Mouse (Mus musculus): Measurements from ENCODE around the gene Tmem88b. TPM values are rescaled to one million over a fixed set of nuclear protein-coding genes. Genes with fewer than 3 reads are reported as not detected.

Gene Tmem88b
- polyA plus RNA-seq, 1 experiment from 2014 or later = 0.47 TPM

GRCm38 (mm10) chr4:155734951-155735702, 50.5 kb downstream of the Tmem88b start:
- Histone ChIP-seq H3K9ac (peak overlapping the region; percentile 89), H3K4me2 (peak overlapping the region; percentile 96), H3K9me3 (replicated peaks) (no peaks in the 10 kb centered on the region), H3K4me1 (peaks cover 31% of the 10 kb centered on the region), H3K36me3 (peaks cover 51% of the 10 kb centered on the region), H3K4me3 (replicated peaks) (peak overlapping the region; percentile 88), H3K27ac (peak overlapping the region; percentile 93), H3K27me3 (no peaks in the 10 kb centered on the region)
- 1% methylated on average over 37 of the region's 79 CpGs for WGBS
- ATAC-seq (replicated peaks; ENCODE audit: low FRiP score) = peak; percentile 82

GRCm38 (mm10) chr4:155734350-155734941, 51.2 kb downstream of the Tmem88b start, which contains the start of gene Tmem240:
Gene Tmem240 (plus strand): TSS chr4:155734800.
- peak within 1 kb of the TSS; percentile 96 for H3K4me2 ChIP-seq
- no peaks in the 10 kb centered on the region for H3K27me3 ChIP-seq
- no peaks in the 10 kb centered on the region for H3K9me3 ChIP-seq (replicated peaks)
- H3K4me1 ChIP-seq = peaks cover 31% of the 10 kb centered on the region
- peaks cover 44% of the 10 kb centered on the region for H3K36me3 ChIP-seq
- H3K9ac ChIP-seq = peak within 1 kb of the TSS; percentile 89
- H3K27ac ChIP-seq = peak within 1 kb of the TSS; percentile 93
- peak within 1 kb of the TSS; percentile 88 for H3K4me3 ChIP-seq (replicated peaks)
- WGBS = under 1% methylated on average over 29 of the region's 35 CpGs
- ATAC-seq (replicated peaks; ENCODE audit: low FRiP score) = peak; percentile 91

GRCm38 (mm10) chr4:155733267-155733666, 52.4 kb downstream of the Tmem88b start:
- 88% methylated on average over 10 of the region's 10 CpGs for WGBS
- no peak overlapping the region for H3K4me3 ChIP-seq (replicated peaks)
- no peak overlapping the region for H3K27ac ChIP-seq
- no peaks in the 10 kb centered on the region for H3K9me3 ChIP-seq (replicated peaks)
- peaks cover 31% of the 10 kb centered on the region for H3K4me1 ChIP-seq
- no peak overlapping the region; the same call in 1 of the 2 replicates for H3K4me2 ChIP-seq
- peak overlapping the region; percentile 89; the same call in 1 of the 2 replicates for H3K9ac ChIP-seq
- H3K36me3 ChIP-seq = peaks cover 46% of the 10 kb centered on the region
- H3K27me3 ChIP-seq = no peaks in the 10 kb centered on the region
- ATAC-seq (replicated peaks; ENCODE audit: low FRiP score) = no peak

Small RNAs within 50 kb of the gene (microRNA-seq; reads per million reads assigned to microRNA genes)
- gene Gm27743 = not detected

Other genes starting within 250 kb of the Tmem88b start
- 89.0 and 93.6 TPM in 2 replicates for gene Nadk, start 223.5 kb downstream of the Tmem88b start, polyA plus RNA-seq (2015; fragmentation: Nextera tagmentation; extraction: Ambion mirVana)
- 9.6 and 10.4 TPM in 2 replicates for gene Slc35e2, start 184.5 kb downstream of the Tmem88b start, polyA plus RNA-seq (2015; fragmentation: Nextera tagmentation; extraction: Ambion mirVana)
- gene Cdk11b, start 161.0 kb downstream of the Tmem88b start, polyA plus RNA-seq (2015; fragmentation: Nextera tagmentation; extraction: Ambion mirVana) = 63.4 and 64.8 TPM in 2 replicates
- not detected in 2 replicates for gene Gm10563, start 140.5 kb downstream of the Tmem88b start, polyA plus RNA-seq (2015; fragmentation: Nextera tagmentation; extraction: Ambion mirVana)
- 51.7 and 68.7 TPM in 2 replicates for gene Mmp23, start 132.5 kb downstream of the Tmem88b start, polyA plus RNA-seq (2015; fragmentation: Nextera tagmentation; extraction: Ambion mirVana)
- 25.8 and 30.2 TPM in 2 replicates for gene Mib2, start 116.7 kb downstream of the Tmem88b start, polyA plus RNA-seq (2015; fragmentation: Nextera tagmentation; extraction: Ambion mirVana)
- gene Fndc10, start 91.5 kb downstream of the Tmem88b start, polyA plus RNA-seq (2015; fragmentation: Nextera tagmentation; extraction: Ambion mirVana) = 4.9 and 5.3 TPM in 2 replicates
- gene Ssu72, start 81.1 kb downstream of the Tmem88b start, polyA plus RNA-seq (2015; fragmentation: Nextera tagmentation; extraction: Ambion mirVana) = 144 and 145 TPM in 2 replicates
- gene Tmem240, start 51.1 kb downstream of the Tmem88b start, polyA plus RNA-seq (2015; fragmentation: Nextera tagmentation; extraction: Ambion mirVana) = 0.50 and 1.0 TPM in 2 replicates
- gene Atad3a, start 24.8 kb downstream of the Tmem88b start, polyA plus RNA-seq (2015; fragmentation: Nextera tagmentation; extraction: Ambion mirVana) = 115 and 124 TPM in 2 replicates
- gene Vwa1, start 11.2 kb downstream of the Tmem88b start, polyA plus RNA-seq (2015; fragmentation: Nextera tagmentation; extraction: Ambion mirVana) = 5.6 and 7.7 TPM in 2 replicates
- gene Ankrd65, start 4.6 kb upstream of the Tmem88b start, polyA plus RNA-seq (2015; fragmentation: Nextera tagmentation; extraction: Ambion mirVana) = 0.19 and 0.34 TPM in 2 replicates
- gene Mrpl20, start 17.0 kb upstream of the Tmem88b start, polyA plus RNA-seq (2015; fragmentation: Nextera tagmentation; extraction: Ambion mirVana) = 217 and 226 TPM in 2 replicates
- gene Ccnl2, start 26.6 kb upstream of the Tmem88b start, polyA plus RNA-seq (2015; fragmentation: Nextera tagmentation; extraction: Ambion mirVana) = 158 and 173 TPM in 2 replicates
- 149 and 158 TPM in 2 replicates for gene Aurkaip1, start 45.4 kb upstream of the Tmem88b start, polyA plus RNA-seq (2015; fragmentation: Nextera tagmentation; extraction: Ambion mirVana)
- gene Mxra8, start 53.8 kb upstream of the Tmem88b start, polyA plus RNA-seq (2015; fragmentation: Nextera tagmentation; extraction: Ambion mirVana) = 90.7 and 106 TPM in 2 replicates
- gene Dvl1, start 61.5 kb upstream of the Tmem88b start, polyA plus RNA-seq (2015; fragmentation: Nextera tagmentation; extraction: Ambion mirVana) = 5.2 and 5.3 TPM in 2 replicates
- gene Tas1r3, start 77.5 kb upstream of the Tmem88b start, polyA plus RNA-seq (2015; fragmentation: Nextera tagmentation; extraction: Ambion mirVana) = 0.18 and 0.19 TPM in 2 replicates
- 13.0 and 15.2 TPM in 2 replicates for gene Cptp, start 83.6 kb upstream of the Tmem88b start, polyA plus RNA-seq (2015; fragmentation: Nextera tagmentation; extraction: Ambion mirVana)
- gene Ints11, start 83.7 kb upstream of the Tmem88b start, polyA plus RNA-seq (2015; fragmentation: Nextera tagmentation; extraction: Ambion mirVana) = 72.5 and 78.0 TPM in 2 replicates
- gene Pusl1, start 105.9 kb upstream of the Tmem88b start, polyA plus RNA-seq (2015; fragmentation: Nextera tagmentation; extraction: Ambion mirVana) = 47.7 and 52.1 TPM in 2 replicates
- 17.3 and 18.7 TPM in 2 replicates for gene Acap3, start 105.9 kb upstream of the Tmem88b start, polyA plus RNA-seq (2015; fragmentation: Nextera tagmentation; extraction: Ambion mirVana)
- 110 and 113 TPM in 2 replicates for gene Ube2j2, start 158.0 kb upstream of the Tmem88b start, polyA plus RNA-seq (2015; fragmentation: Nextera tagmentation; extraction: Ambion mirVana)
- 118 and 121 TPM in 2 replicates for gene C1qtnf12, start 176.4 kb upstream of the Tmem88b start, polyA plus RNA-seq (2015; fragmentation: Nextera tagmentation; extraction: Ambion mirVana)
- gene B3galt6, start 206.8 kb upstream of the Tmem88b start, polyA plus RNA-seq (2015; fragmentation: Nextera tagmentation; extraction: Ambion mirVana) = 17.5 and 18.1 TPM in 2 replicates
- 158 and 161 TPM in 2 replicates for gene Sdf4, start 207.0 kb upstream of the Tmem88b start, polyA plus RNA-seq (2015; fragmentation: Nextera tagmentation; extraction: Ambion mirVana)
- 0.72 and 0.78 TPM in 2 replicates for gene Tnfrsf4, start 228.0 kb upstream of the Tmem88b start, polyA plus RNA-seq (2015; fragmentation: Nextera tagmentation; extraction: Ambion mirVana)
- 1.7 and 2.4 TPM in 2 replicates for gene Tnfrsf18, start 240.3 kb upstream of the Tmem88b start, polyA plus RNA-seq (2015; fragmentation: Nextera tagmentation; extraction: Ambion mirVana)